Mouse (Mus musculus) regulatory T cell (primary cell): Measurements from ENCODE around the gene 4930415O20Rik.

ENCODE experiments used
- in situ Hi-C: fragments of 300-600 bp; cut with MboI, MseI; formaldehyde crosslinking; loops from one replicate; pipeline ENCODE4 v1.15.1; 2025; ENCODE audit warnings: high pct_unique_total_duplicates

4930415O20Rik gene

DNA sequence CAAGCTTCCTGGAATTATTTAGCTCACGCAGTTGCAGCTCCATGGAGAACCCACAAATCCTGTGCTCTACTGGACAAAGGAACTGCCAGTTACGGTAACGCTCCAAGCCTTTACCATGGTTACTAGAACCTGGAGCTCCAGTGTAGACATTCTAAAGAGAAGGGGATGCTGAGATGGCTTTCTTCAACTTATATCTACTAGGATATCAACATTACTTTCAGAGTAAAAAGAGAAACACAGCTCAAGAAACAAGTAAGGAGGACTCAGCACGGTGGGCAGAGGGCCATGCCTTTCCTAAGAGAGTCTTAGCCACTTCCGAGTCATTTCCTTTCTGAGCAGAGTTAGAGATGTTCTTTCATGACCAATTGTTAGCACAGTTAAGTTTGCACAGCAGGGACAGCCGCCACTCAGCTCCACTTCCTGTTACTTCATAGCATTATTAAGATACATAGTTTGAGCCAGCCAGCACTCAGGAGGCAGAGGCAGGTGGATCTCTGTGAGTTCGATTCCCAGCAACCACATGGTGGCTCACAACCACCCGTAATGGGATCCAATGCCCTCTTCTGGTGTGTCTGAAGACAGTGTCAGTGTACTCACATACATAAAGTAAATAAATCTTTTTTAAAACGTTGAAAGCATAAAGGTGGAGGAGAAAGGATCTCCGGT is at the start of gene 4930415O20Rik, which contains the start of gene Ccnt1:
Gene 4930415O20Rik, plus strand, starts transcription at position 132 of the 666 bp plus-strand sequence.
Gene Ccnt1, minus strand, starts transcription at position 51 of the 666 bp plus-strand sequence.
- in situ Hi-C loops: no loop called here

DNA sequence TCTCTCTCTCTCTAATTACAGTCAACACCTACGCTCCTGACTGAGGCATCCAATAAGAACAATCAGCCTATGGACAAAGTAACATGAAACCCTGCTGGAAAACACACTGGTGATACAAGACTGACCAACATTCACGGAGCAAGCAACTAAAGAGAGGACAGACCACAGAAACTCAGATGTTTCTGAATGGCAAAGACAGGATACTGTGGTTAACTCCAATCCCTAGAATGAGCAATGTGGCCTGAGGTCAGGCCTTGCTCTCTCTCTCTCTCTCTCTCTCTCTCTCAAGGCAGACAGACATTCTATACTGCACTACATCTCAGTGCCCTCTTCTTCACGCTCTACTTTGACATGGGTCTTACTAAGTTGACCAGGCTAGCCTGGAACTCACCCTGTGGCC is 49.6 kb upstream of the 4930415O20Rik start:
- in situ Hi-C loops: no loop called here

DNA sequence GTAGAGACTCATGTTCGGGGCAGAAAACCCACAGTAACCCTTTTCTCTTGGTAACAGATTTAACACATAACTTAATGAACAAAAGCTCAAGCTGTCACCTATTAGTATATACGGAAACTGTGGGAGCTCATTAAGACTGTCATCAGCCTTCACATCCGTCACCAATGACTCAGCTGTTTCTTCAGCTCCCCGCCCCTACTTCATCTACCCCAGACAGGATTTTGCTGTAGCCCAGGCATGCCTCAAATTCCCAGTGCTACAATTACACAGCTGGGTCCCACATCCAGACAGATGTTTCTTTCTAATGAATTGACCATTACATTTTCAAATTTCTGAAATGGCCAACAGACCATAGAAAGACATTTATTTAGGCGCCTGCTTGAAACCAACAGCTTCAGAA is 44.7 kb upstream of the 4930415O20Rik start:
- in situ Hi-C loops: no loop called here

DNA sequence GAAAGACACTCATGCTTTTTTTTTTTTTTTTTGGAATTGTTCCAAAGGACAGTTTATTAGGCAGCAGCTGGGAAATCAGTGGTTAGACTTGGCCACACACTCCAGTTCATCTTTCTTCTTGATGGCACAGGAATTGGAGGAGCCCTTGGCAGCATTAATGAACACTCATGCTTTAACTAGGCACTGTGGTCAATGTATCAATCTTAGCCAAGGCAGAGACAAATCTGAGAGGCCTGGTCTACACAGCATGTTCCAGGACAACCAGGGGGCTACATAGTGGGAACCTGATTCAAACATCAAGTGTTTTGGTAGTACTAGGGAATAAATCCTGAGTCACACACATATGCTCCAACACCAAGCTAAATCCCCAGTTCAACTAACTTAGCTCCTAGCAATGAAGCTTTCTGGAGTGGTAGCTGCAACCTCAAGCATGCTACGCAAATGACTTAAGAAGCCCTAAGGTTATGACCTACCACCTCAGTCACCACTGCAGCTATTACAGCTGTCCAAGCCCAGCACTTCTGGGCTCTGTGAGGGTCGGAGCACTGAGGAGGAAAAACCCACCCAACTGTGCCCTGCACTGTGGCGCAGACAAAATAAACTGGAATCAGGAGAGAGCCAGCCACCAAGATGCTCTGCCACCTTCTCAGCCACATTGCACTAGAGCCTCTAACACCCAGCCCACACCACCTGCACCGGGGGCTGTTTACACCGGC is 43.6 kb upstream of the 4930415O20Rik start:
- in situ Hi-C loops: no loop called here

DNA sequence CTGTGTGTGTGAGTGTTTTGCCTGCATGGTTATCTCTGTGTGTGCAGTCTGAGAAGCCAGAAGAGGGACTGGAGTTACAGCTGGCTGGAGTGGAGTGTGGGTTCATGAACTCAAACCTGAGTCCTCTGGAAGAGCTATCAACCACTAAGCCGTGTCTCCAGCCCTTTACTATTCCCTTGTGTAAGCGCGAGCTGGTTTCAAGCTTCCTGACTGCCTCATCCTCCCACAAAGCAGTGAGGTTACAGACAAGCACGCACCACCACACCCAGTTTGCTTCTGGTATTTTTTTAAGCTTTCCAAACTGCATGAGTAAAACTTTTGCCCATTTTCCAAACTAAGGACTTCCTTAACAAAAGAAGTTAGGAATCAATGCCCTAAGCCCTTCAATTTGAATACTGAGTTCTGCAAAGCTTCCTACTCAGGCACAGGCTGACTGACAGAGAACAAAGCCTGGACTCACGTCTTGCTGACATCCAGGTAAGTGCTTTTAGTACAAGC is 42.7 kb upstream of the 4930415O20Rik start:
- in situ Hi-C loops: no loop called here

DNA sequence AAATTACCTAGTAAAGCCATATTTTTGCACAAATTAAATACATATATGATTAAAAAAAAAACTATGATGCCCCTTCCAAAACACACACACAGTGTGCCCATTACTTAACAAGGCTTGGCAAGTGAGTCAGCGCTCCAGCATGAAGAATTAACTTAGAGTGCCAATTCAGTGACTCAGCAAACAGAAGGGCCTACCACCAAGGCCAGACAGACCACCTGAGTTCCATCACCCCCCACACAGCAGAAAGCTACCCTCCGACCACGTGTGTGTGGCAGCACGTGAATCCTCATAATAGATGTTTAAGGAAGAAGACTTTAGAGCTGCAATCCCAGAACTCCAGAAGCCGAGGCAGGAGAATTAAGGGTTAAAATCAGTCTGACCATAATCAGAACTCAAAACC is 38.5 kb upstream of the 4930415O20Rik start:
- in situ Hi-C loops: no loop called here

DNA sequence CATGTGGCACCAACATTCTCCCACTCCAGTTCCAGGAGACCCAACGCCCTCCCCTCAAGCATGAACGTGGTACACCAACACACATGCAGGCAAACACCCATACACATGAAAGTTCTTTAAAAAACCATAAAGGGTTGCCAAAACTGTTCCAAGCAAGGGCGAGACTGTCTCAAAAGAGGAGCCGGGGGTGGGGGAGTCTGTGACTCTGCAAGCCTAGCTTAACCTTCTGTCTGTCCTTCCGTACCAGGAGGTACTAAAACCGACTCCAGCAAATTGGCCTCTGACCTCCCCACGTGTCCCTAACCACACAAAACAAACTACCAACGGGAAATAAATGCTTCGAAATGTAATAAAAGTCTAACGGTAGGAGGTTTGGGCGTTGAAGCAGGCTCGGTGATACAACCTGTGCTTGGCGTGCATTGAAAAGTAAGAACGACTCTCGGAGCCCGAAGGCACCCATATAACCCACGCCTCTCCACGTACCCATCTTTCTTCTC is 37.7 kb upstream of the 4930415O20Rik start:
- in situ Hi-C loops: no loop called here

DNA sequence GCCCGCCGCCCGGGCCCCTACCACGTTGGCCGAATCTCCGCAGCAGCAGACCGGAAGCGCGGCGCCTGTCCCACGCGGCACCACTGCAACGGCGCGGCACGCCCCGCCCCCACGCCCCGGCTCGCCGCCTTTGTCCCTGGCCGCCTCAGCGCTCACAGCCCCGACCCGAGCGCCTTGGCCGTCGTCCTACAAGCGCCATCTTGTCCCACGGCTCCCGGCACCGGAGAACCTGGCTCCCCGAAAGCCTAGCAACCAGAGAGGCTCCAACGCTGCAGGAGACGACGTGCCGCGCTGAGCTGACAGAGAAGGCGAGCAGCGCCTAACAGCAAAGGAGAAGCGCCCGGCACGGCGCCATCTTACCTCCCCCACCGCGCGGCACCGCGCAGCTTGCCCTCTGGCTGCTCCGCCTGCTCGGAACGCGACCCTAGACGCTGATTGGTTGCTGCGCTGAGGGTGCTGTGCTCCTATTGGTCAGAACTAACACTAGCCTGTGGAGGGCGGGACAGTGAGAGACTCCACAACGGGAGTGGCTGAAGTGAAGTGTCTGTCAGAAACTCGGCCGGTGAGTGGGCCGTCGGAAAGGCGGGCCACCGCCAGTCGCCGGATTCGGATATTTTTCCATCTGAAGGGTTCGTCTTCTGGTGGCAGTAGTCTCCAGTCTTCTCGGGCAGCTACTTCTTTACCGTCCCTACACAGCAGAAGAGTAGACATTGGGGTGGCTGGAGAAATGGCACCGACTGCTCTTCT is 36.8 kb upstream of the 4930415O20Rik start, which contains the start of gene Kansl2:
Gene Kansl2, minus strand, starts transcription at position 384 of the 747 bp plus-strand sequence.
- in situ Hi-C loops: no loop called here

DNA sequence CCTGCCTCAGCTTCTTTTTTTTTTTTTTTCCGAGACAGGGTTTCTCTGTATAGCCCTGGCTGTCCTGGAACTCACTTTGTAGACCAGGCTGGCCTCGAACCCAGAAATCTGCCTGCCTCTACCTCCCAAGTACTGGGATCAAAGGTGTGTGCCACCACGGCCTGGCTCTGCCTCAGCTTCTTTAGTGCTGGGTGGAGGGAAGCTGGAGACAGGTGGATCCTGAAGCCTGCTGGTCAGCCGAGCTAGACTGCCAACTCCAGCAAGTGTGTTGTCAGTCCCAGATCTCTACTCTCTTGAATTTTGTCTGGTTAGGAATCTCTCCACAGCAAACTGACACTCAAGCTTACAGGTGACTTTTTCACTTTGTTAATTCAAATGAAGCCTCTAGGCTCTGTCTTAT is 34.9 kb upstream of the 4930415O20Rik start:
- in situ Hi-C loops: no loop called here

DNA sequence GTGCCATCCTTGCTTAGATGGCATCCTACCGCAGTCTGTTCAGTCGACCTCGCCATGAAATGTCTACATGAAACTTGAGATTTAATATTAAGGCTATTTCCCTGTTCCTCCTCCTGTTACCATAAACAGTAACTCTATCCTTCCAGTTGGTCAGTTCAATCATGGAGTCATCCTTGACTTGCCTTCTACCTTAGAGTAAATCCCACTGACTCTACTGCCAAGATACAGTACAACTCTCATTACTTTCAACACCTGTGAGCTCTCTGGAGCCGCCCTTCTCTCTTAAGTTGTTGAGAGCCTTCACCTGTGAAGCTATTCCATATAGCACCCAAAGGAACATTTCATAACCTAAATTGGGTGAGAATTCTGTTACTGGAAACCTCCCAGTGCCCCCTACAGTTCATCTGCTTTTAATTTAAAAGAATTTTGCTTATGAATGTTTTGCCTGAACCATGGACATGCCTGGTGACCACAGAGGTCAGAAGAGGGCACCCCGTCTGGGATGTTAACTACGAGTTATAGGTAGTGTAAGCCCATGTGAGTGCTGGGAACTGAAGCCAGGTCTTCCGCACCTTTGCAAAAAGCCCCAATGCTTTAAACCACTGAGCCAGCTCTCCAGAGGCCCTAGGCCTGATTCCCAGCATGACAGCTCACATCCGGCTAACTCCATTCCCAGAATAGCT is 33.8 kb upstream of the 4930415O20Rik start:
- in situ Hi-C loops: no loop called here

DNA sequence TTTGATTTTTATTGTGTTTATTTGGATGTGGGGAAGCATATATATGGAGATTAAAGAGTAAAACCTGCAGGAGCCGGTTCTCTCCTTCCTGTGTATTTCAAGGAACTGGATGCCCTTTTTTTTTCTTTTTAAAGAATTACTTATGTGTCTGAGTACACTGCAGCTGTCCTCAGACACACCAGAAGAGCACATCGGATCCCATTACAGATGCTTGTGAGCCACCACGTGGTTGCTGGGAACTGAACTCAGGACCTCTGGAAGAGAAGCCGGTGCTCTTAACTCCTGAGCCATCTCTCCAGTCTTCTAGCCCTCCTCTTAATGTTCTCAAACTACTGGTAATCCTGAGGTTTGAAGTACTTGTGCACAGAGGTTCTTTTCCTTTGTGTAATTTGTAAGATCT is 32.9 kb upstream of the 4930415O20Rik start:
- in situ Hi-C loops: no loop called here

DNA sequence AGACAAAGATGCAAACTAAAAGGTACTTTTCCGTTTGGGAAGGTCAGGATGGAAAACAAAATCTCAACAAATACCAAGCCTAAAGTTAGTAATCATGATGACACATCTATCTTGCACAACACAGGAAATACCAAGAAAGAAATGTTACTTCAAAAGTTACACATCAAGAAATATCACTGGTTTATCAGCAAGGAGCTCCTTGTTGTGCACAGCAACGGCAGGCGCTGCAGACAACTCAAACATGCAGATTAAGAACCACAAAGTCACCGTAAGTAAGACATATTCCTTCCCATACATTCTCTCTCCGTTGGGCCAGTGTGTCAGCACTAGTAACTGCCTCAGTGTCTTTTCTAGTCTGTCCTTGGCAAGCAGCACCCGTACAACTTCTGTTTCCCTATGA is 29.7 kb upstream of the 4930415O20Rik start:
- in situ Hi-C loops: loop anchor here (10.0 kb wide), 1 partner anchor 1444 kb away; no protein-coding TSS in a partner anchor

DNA sequence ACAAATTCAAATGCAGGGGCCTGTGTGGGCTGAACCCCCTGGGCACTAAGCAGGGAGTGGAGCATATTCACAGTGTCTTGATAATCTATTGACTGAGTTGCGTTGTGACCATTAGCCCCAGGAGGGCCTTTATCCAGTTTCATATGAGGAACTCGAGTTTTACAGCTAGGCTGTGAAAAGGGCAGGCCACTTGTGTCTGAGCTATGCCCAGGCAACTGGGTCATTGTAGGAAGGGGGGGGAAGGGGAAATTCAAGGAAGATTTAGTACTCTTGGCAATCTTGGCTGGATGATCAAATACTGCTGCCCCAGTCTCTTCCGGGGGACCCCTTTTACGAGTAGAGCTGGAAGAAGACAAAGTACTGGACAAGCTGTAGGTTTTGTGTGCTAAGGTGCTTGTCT is 27.5 kb upstream of the 4930415O20Rik start:
- in situ Hi-C loops: loop anchor here (10.0 kb wide), 1 partner anchor 1441 kb away; no protein-coding TSS in a partner anchor

DNA sequence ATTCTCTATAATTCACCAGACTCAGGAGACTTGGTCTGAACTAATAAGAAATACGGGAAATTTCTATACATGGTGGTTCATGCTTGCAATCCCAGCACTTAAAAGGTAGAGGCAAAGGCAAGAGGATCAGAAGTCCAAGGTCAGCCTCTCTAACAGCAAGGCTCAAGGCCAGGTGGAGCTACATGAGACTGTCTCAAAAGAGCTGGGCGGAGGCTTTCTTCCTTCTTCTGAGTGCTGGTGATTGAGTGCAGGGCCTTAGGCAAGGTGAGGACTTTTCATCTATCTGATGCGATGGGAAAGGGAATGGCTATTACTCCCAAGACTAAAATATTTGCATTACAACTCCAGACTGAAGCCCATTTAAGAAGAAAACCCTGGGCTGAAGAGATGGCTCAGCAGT is 25.7 kb upstream of the 4930415O20Rik start:
- in situ Hi-C loops: loop anchor here (10.0 kb wide), 1 partner anchor 1440 kb away; no protein-coding TSS in a partner anchor

DNA sequence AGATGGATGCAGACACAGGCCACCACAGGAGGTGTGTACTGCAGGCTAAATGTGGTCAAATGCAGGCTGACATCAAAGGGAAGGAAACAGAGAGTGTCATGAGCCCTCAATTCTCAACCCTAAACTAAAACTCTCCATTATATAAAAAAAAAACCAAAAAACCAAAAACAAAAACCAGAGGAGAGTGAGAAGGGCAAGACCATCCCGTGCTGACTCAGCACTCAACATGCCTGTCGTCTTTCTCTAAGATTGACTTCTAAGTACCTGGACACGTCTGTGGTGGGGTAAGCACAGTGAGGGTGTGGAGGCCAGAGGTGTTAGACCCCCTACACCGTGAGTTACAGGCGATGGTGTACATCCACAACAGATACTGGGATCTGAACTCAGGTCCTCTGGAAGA is 24.0 kb upstream of the 4930415O20Rik start:
- in situ Hi-C loops: loop anchor here (10.0 kb wide), 1 partner anchor 1438 kb away; no protein-coding TSS in a partner anchor

DNA sequence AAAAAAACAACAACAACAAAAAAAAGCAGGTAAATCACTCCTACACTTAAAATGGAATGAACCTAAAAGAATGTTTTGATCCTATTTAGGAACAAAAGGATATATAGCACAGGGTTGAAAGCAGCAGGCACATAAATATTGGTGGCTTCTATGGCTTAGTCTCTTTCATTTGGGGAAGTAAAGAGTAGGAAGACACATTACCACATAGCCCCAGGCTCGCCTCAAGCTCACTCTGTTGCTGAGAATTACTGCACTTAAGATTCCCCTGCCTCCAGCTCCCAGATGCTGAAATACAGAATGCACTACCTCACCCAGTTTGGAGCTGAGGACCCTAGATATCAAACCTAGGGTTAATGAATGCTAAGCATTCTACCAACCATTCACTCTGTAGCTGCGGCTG is 18.0 kb upstream of the 4930415O20Rik start:
- in situ Hi-C loops: no loop called here

DNA sequence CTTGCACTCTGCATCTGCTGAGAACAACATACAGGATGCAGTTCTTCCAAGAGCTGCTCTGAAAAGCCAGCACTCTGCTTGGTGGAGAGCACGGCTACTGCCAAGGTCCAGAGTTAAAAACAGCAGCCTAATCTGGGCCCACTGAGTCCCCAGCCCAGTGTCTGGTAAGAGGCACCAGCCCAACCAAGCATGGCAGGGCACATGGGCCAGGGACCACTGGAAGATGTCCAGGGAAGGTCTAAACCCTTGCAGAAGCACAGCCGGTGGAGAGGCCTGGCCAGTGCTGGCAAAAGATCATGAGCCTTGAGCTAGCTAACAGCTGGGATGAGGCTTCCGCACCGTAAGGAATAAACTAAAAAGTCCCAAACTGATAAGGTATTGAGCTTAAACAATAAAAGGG is 14.9 kb upstream of the 4930415O20Rik start:
- in situ Hi-C loops: no loop called here

DNA sequence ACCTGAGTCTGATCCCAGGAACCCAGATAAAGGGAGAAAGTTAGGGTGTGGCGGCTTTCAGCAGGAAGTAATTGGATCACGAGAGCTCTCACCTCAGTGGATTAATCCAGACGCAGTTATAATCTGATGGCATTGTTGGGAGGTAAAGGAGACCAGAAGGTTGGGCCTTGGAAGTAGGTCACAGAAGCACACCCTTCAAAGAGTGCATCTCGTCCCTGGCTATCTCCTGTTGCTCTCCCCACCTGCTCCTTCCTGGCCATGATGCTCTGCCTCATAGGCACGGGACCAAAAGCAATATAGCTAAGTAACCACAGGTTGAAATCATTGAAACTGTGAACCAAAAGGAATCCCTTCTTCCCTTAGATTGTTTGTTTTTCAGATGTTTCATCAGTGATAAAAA is 13.6 kb upstream of the 4930415O20Rik start:
- in situ Hi-C loops: no loop called here

DNA sequence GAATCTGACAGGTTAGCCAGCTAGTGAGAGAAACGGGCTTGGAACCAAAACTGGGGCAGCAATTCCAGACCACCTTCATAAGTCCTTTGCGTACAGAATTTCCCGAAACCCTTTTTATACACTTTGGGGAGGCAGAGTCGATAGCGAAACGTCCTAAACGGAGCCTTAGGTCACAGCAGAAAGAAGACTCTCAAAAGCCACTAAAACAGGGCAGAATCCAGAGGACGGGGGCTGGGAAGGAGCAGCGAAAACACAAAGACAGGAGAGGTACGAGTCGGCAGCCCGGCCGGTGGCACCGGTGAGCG is 3.9 kb upstream of the 4930415O20Rik start:
- in situ Hi-C loops: no loop called here

DNA sequence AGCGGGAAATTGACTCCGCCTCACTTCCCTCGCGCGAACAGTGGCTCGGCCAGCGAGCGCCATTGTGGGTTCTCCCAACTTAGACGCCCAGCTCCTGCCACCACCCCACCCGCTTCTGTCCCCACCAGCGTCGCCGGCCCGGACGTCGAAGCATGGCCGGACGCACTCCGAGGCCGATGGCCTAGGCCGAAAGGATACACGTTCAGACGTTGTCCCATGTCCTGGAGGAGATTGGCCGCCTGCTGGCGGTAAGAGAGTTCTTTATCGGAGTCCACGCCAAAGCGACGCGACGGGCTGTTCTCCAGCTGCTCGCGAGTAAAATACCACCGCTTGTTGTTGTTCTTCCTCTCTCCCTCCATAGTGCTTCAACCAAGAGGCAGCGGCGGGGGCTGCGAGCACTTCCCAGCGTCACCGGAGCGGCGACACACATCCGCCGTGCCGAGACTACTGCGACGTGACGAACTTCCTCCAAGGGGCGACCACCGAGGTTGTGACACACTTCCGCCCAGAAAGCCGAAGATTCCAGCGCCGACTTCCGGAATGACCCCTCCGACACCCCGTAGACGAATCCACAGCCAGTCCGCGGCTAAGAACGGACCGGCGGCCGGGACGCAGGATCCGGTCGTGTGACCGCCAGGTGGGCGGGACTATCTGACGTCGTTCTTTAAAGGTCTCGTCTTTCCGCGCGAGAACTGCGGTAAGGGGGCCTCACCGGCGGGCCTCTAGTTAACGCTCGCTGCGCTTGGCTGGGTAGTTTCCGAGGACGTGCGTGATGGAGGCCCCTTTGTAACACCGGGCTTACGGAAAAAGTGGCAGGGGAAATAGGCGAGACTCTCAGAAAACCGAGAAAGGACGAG is 3.3 kb upstream of the 4930415O20Rik start:
- in situ Hi-C loops: no loop called here
